Mouse (Mus musculus) spleen, adult 2 months (tissue): ENCODE measurements at regions not wholly inside any gene's neighbourhood (a gene's known extent, or its start where the extent isn't known, plus 50 kb on each side); places are given as distances from the start of the nearest gene placed in this dataset.

ENCODE experiments used
- CTCF ChIP-seq: fragments of 200-500 bp; IDR thresholded peaks from 2 replicates; pipeline ENCODE4 v1.5.1; 2011; ENCODE audit warnings: mild to moderate bottlenecking, inconsistent platforms; ENCODE audit not compliant: insufficient read depth, insufficient read length, insufficient replicate concordance; ENCODE audit errors: extremely low read depth
- POLR2A ChIP-seq: fragments of 200-500 bp; IDR thresholded peaks from 2 replicates; pipeline ENCODE4 v1.6.1; 2011; ENCODE audit warnings: low read depth, low read length, inconsistent platforms

- TF ChIP-seq CTCF (no peak), POLR2A (no peak)
Measured at GRCm38 (mm10) chr17:84123161-84123560, 64.6 kb downstream of the Zfp36l2 start.
